In genomic region chr2:172338206-172338942, GRCm38 (mm10) we compare ENCODE assay signal across 25 mouse cellular contexts. TPM values are rescaled to one million over a fixed set of nuclear protein-coding genes. Genes with fewer than 3 reads are reported as not detected.
DNase-seq lines count a peak whose midpoint lies in the region; ATAC-seq and TF ChIP-seq lines count a peak whose summit lies in the region.
"Had no signal": no experiment of that assay in that cellular context is flagged by ENCODE, and none has a peak within 500 bp of the region (broad histone marks: within the 10 kb centered on the region; RNA-seq: fewer than 3 reads in every experiment).

No protein-coding gene starts in this region.

- WGBS in hindbrain, embryonic 13.5 days = 68% methylated on average over 19 of the region's 19 CpGs
- 77% methylated on average over 19 of the region's 19 CpGs for WGBS in hindbrain, embryonic 11.5 days
- 45% methylated on average over 19 of the region's 19 CpGs for WGBS in forebrain, embryonic 16.5 days
- WGBS in midbrain, embryonic 14.5 days = 66% methylated on average over 19 of the region's 19 CpGs

- H3K9me3 ChIP-seq in hindbrain, embryonic 13.5 days = no peaks in the 10 kb centered on the region
- no peaks in the 10 kb centered on the region for H3K9me3 ChIP-seq in hindbrain, embryonic 11.5 days (ENCODE audit: control insufficient read depth, low read length)
- H3K9me3 ChIP-seq in forebrain, embryonic 16.5 days (ENCODE audit: control insufficient read depth, low read length) = no peaks in the 10 kb centered on the region
- H3K9me3 ChIP-seq in midbrain, embryonic 14.5 days (ENCODE audit: control insufficient read depth, low read length) = no peaks in the 10 kb centered on the region
- H3K9me3 ChIP-seq: lung, embryonic 15.5 days had no signal

- H3K27ac ChIP-seq in hindbrain, embryonic 13.5 days = peak overlapping the region; percentile 61
- H3K27ac ChIP-seq in hindbrain, embryonic 11.5 days (ENCODE audit: low read depth, low read length) = no peak overlapping the region
- peak overlapping the region; percentile 68 for H3K27ac ChIP-seq in forebrain, embryonic 16.5 days (ENCODE audit: low read length)
- H3K27ac ChIP-seq in midbrain, embryonic 14.5 days (replicated peaks; ENCODE audit: low read depth, low read length) = peak overlapping the region; percentile 64
- H3K27ac ChIP-seq: kidney, postnatal 0 days; left cerebral cortex, adult 2 months; limb, embryonic 15.5 days; liver, embryonic 14.5 days; lung, embryonic 15.5 days; stomach, postnatal 0 days had no signal

- H3K4me1 ChIP-seq in hindbrain, embryonic 13.5 days (replicated peaks) = peaks cover 19% of the 10 kb centered on the region
- no peaks in the 10 kb centered on the region for H3K4me1 ChIP-seq in hindbrain, embryonic 11.5 days (replicated peaks; ENCODE audit: control insufficient read depth, insufficient read depth, low read length)
- peaks cover 15% of the 10 kb centered on the region for H3K4me1 ChIP-seq in forebrain, embryonic 16.5 days (replicated peaks; ENCODE audit: control insufficient read depth, insufficient read depth, low read length)
- H3K4me1 ChIP-seq in midbrain, embryonic 14.5 days (ENCODE audit: control insufficient read depth, insufficient read depth, low read length) = no peaks in the 10 kb centered on the region
- H3K4me1 ChIP-seq: limb, embryonic 15.5 days; lung, embryonic 15.5 days had no signal

- DNase-seq in hindbrain, embryonic 11.5 days (ENCODE audit: low spot score) = no peak
- peak; percentile 86 for DNase-seq in brain, embryonic 14.5 days (ENCODE audit: low read depth)
- DNase-seq in midbrain, embryonic 14.5 days = peak; percentile 58
- no peak for DNase-seq in thymus, postnatal 10 days (ENCODE audit: low spot score in 2 of 2)
- no peak for DNase-seq in cerebellum, postnatal 36 days
- DNase-seq: adrenal gland, postnatal 36 days; B cell, adult 2 months; cerebellum, adult 11-12 months; cerebellum, postnatal 25 days; gastrocnemius, postnatal 25 days; kidney, adult 18-20 months; lung, postnatal 36 days; right cerebral cortex, postnatal 14 days; thymus, adult 2 months had no signal

- TF ChIP-seq CTCF in brain, embryonic 14.5 days (IDR thresholded peaks at IDR 0.05; ENCODE audit: borderline replicate concordance, extremely low read depth, insufficient read depth, insufficient read length) = no peak

- H3K27me3 ChIP-seq in hindbrain, embryonic 13.5 days = 0 out of 2 replicates have a peak, but pooled peaks cover 3% of the 10 kb centered on the region
- no peaks in the 10 kb centered on the region for H3K27me3 ChIP-seq in hindbrain, embryonic 11.5 days (ENCODE audit: control insufficient read depth, insufficient read depth, low read length)
- H3K27me3 ChIP-seq in forebrain, embryonic 16.5 days (replicated peaks; ENCODE audit: control insufficient read depth, insufficient read depth, low read length) = no peaks in the 10 kb centered on the region
- no peaks in the 10 kb centered on the region for H3K27me3 ChIP-seq in midbrain, embryonic 14.5 days (ENCODE audit: control insufficient read depth, insufficient read depth, low read length)
- H3K27me3 ChIP-seq: limb, embryonic 15.5 days; lung, embryonic 15.5 days; Patski had no signal

- no peak overlapping the region for H3K4me2 ChIP-seq in hindbrain, embryonic 13.5 days
- no peak overlapping the region for H3K4me2 ChIP-seq in hindbrain, embryonic 11.5 days (replicated peaks; ENCODE audit: low read depth, low read length)
- H3K4me2 ChIP-seq in forebrain, embryonic 16.5 days (ENCODE audit: low read length) = 0 out of 2 replicates have a peak overlapping the region, but pooled peaks have one; percentile 0
- H3K4me2 ChIP-seq in midbrain, embryonic 14.5 days (ENCODE audit: low read length) = peak overlapping the region; percentile 6; the same call in 1 of the 2 replicates
- H3K4me2 ChIP-seq: limb, embryonic 15.5 days; lung, embryonic 15.5 days had no signal

- no peaks in the 10 kb centered on the region for H3K36me3 ChIP-seq in hindbrain, embryonic 13.5 days
- H3K36me3 ChIP-seq in hindbrain, embryonic 11.5 days (ENCODE audit: control insufficient read depth, insufficient read depth, low read length) = no peaks in the 10 kb centered on the region
- H3K36me3 ChIP-seq in forebrain, embryonic 16.5 days (ENCODE audit: control insufficient read depth, insufficient read depth) = no peaks in the 10 kb centered on the region
- H3K36me3 ChIP-seq in midbrain, embryonic 14.5 days (ENCODE audit: control insufficient read depth, insufficient read depth, low read length) = no peaks in the 10 kb centered on the region
- H3K36me3 ChIP-seq: G1E; limb, embryonic 15.5 days; lung, embryonic 15.5 days had no signal

- TF ChIP-seq POLR2A in brain, embryonic 14.5 days (IDR thresholded peaks at IDR 0.05; ENCODE audit: borderline replicate concordance, extremely low read depth, insufficient read depth, insufficient read length, poor library complexity, severe bottlenecking) = no peak

- H3K4me3 ChIP-seq in hindbrain, embryonic 13.5 days = no peak overlapping the region
- no peak overlapping the region for H3K4me3 ChIP-seq in hindbrain, embryonic 11.5 days (ENCODE audit: low read depth, low read length)
- no peak overlapping the region for H3K4me3 ChIP-seq in forebrain, embryonic 16.5 days (replicated peaks; ENCODE audit: low read length)
- no peak overlapping the region for H3K4me3 ChIP-seq in midbrain, embryonic 14.5 days (replicated peaks; ENCODE audit: low read depth, low read length)
- H3K4me3 ChIP-seq: left cerebral cortex, adult 2 months; limb, embryonic 15.5 days; lung, embryonic 15.5 days had no signal

- ATAC-seq in hindbrain, embryonic 13.5 days (ENCODE audit: low FRiP score) = no peak
- no peak for ATAC-seq in hindbrain, embryonic 11.5 days (ENCODE audit: low FRiP score)
- ATAC-seq in forebrain, embryonic 16.5 days = peak; percentile 80
- no peak for ATAC-seq in midbrain, embryonic 14.5 days (ENCODE audit: low FRiP score, low TSS enrichment)
- ATAC-seq: inflammation-experienced regulatory T-cells, adult 6 months; Patski had no signal

- H3K9ac ChIP-seq in hindbrain, embryonic 13.5 days = no peak overlapping the region
- H3K9ac ChIP-seq in hindbrain, embryonic 11.5 days (ENCODE audit: low read depth, low read length) = no peak overlapping the region
- H3K9ac ChIP-seq in forebrain, embryonic 16.5 days (replicated peaks; ENCODE audit: low read depth, low read length) = no peak overlapping the region
- no peak overlapping the region for H3K9ac ChIP-seq in midbrain, embryonic 14.5 days (replicated peaks; ENCODE audit: low read length)
- H3K9ac ChIP-seq: limb, embryonic 15.5 days; liver, embryonic 14.5 days; lung, embryonic 15.5 days had no signal

RNA-seq across cellular contexts. Expression of gene Fam210b, which starts 7.0 kb away (rescaled TPM):
- polyA plus RNA-seq in hindbrain, embryonic 13.5 days (2015; fragmentation: Nextera tagmentation; extraction: Ambion mirVana) = 25.8 and 27.1 TPM in 2 replicates
- 27.6 TPM in 2 replicates for polyA plus RNA-seq in hindbrain, embryonic 11.5 days (2014; fragmentation: Nextera tagmentation; extraction: Ambion mirVana)
- polyA plus RNA-seq in brain, embryonic 14.5 days (2012; rRNA removed) = 21.6 and 29.5 TPM in 2 replicates
- 77.9 and 93.9 TPM in 2 replicates for polyA plus RNA-seq in forebrain, embryonic 16.5 days (2015; fragmentation: Nextera tagmentation; extraction: Ambion mirVana)
- polyA plus RNA-seq in midbrain, embryonic 14.5 days (2014; fragmentation: Nextera tagmentation; extraction: Ambion mirVana) = 15.4 and 21.6 TPM in 2 replicates

RNA-seq across cellular contexts. Expression of gene Aurka, which starts 32.0 kb away (rescaled TPM):
- polyA plus RNA-seq in hindbrain, embryonic 13.5 days (2015; fragmentation: Nextera tagmentation; extraction: Ambion mirVana) = 26.7 and 26.8 TPM in 2 replicates
- 142 and 144 TPM in 2 replicates for polyA plus RNA-seq in hindbrain, embryonic 11.5 days (2014; fragmentation: Nextera tagmentation; extraction: Ambion mirVana)
- polyA plus RNA-seq in brain, embryonic 14.5 days (2012; rRNA removed) = 20.4 and 31.9 TPM in 2 replicates
- 38.3 and 45.3 TPM in 2 replicates for polyA plus RNA-seq in forebrain, embryonic 16.5 days (2015; fragmentation: Nextera tagmentation; extraction: Ambion mirVana)
- polyA plus RNA-seq in midbrain, embryonic 14.5 days (2014; fragmentation: Nextera tagmentation; extraction: Ambion mirVana) = 14.0 and 25.4 TPM in 2 replicates

RNA-seq across cellular contexts. Expression of gene Cstf1, which starts 32.1 kb away (rescaled TPM):
- 25.2 and 27.1 TPM in 2 replicates for polyA plus RNA-seq in hindbrain, embryonic 13.5 days (2015; fragmentation: Nextera tagmentation; extraction: Ambion mirVana)
- 44.7 and 44.9 TPM in 2 replicates for polyA plus RNA-seq in hindbrain, embryonic 11.5 days (2014; fragmentation: Nextera tagmentation; extraction: Ambion mirVana)
- 43.2 and 46.1 TPM in 2 replicates for polyA plus RNA-seq in brain, embryonic 14.5 days (2012; rRNA removed)
- 27.5 and 29.9 TPM in 2 replicates for polyA plus RNA-seq in forebrain, embryonic 16.5 days (2015; fragmentation: Nextera tagmentation; extraction: Ambion mirVana)
- polyA plus RNA-seq in midbrain, embryonic 14.5 days (2014; fragmentation: Nextera tagmentation; extraction: Ambion mirVana) = 31.8 and 34.6 TPM in 2 replicates

RNA-seq across cellular contexts. Expression of gene Cass4, which starts 55.2 kb away (rescaled TPM):
- polyA plus RNA-seq in hindbrain, embryonic 13.5 days (2015; fragmentation: Nextera tagmentation; extraction: Ambion mirVana) = 0.13 and 0.19 TPM in 2 replicates
- polyA plus RNA-seq in hindbrain, embryonic 11.5 days (2014; fragmentation: Nextera tagmentation; extraction: Ambion mirVana) = 0.12 and 0.40 TPM in 2 replicates
- 0.06 and 0.11 TPM in 2 replicates for polyA plus RNA-seq in brain, embryonic 14.5 days (2012; rRNA removed)
- polyA plus RNA-seq in forebrain, embryonic 16.5 days (2015; fragmentation: Nextera tagmentation; extraction: Ambion mirVana) = 0.13 and 0.19 TPM in 2 replicates
- polyA plus RNA-seq in midbrain, embryonic 14.5 days (2014; fragmentation: Nextera tagmentation; extraction: Ambion mirVana) = 0.19 and 0.28 TPM in 2 replicates
- polyA plus RNA-seq: Patski had no signal

Comparison
In these comparisons a context has a peak if more than half of its experiments do, and no peak if none do; other contexts are left out.
1. H3K4me2 ChIP-seq: peak in forebrain, embryonic 16.5 days (single experiment) and midbrain, embryonic 14.5 days (single experiment); none in hindbrain, embryonic 13.5 days (single experiment) and hindbrain, embryonic 11.5 days (single experiment).
2. DNase-seq: peak in brain, embryonic 14.5 days (single experiment) and midbrain, embryonic 14.5 days (single experiment); none in hindbrain, embryonic 11.5 days (single experiment), thymus, postnatal 10 days (0 of 2) and cerebellum, postnatal 36 days (0 of 2).